Mouse (Mus musculus) CH12.LX (cell line): ENCODE data around the gene Chd5.

Experiments used
- CTCF ChIP-seq, 2 experiments: IDR thresholded peaks in 1 of 2; conservative IDR thresholded peaks in 1 of 2; 2 replicates each; pipeline ENCODE4 v1.5.1; 2011 to 2012; ENCODE audit warnings: low read depth in 2 of 2, low read length in 2 of 2, improper control_type of control experiment in 1 of 2, inconsistent platforms in 1 of 2, mild to moderate bottlenecking in 1 of 2, moderate library complexity in 1 of 2
- EP300 ChIP-seq: IDR thresholded peaks from 2 replicates; pipeline ENCODE4 v1.6.1; 2011; ENCODE audit warnings: low read length, improper control_type of control experiment
- HCFC1 ChIP-seq: IDR thresholded peaks from 2 replicates; pipeline ENCODE4 v1.6.1; 2012; ENCODE audit warnings: low read depth, mild to moderate bottlenecking, inconsistent platforms, low read length, improper control_type of control experiment
- RAD21 ChIP-seq: IDR thresholded peaks from 2 replicates; pipeline ENCODE4 v1.6.1; 2011; ENCODE audit warnings: low read depth, mild to moderate bottlenecking, low read length, improper control_type of control experiment, moderate library complexity
- UBTF ChIP-seq: IDR thresholded peaks from 2 replicates; pipeline ENCODE4 v1.6.1; 2012; ENCODE audit warnings: low read depth, mild to moderate bottlenecking, inconsistent platforms, low read length, improper control_type of control experiment, moderate library complexity

- TF ChIP-seq RAD21: no peak
- TF ChIP-seq UBTF: no peak
- no peak for TF ChIP-seq CTCF (conservative IDR thresholded peaks at IDR 0.05 in 1 of 2, IDR thresholded peaks at IDR 0.05 in 1 of 2; ENCODE audit: low read depth in 2 of 2, low read length in 2 of 2)
- no peak for TF ChIP-seq HCFC1
- no peak for TF ChIP-seq EP300
These were observed 679 bp upstream of the Chd5 start for GRCm38 (mm10) chr4:152337772-152338171.
